Mouse (Mus musculus) macrophage (primary cell): ENCODE results near the gene Setd2. TPM values are rescaled to one million over a fixed set of nuclear protein-coding genes. Genes with fewer than 3 reads are reported as not detected.

Source experiments
- polyA plus RNA-seq: library from polyadenylated mRNA; stranded (reverse); fragments of 250-400 nt; gene quantifications from 3 replicates; pipeline ENCODE4 v1.2.4, GENCODE M21; 2018; ENCODE audit warnings: inconsistent platforms

Setd2 gene
- polyA plus RNA-seq, 1 experiment from 2014 or later = 71.6 TPM

Other genes starting within 250 kb of the Setd2 start
- gene Elp6, start 227.4 kb upstream of the Setd2 start, polyA plus RNA-seq = 1.6 to 7.4 TPM (median 4.7 TPM) in 3 replicates
- gene Scap, start 199.3 kb upstream of the Setd2 start, polyA plus RNA-seq = 19.4 to 24.3 TPM (median 20.9 TPM) in 3 replicates
- 24.2 to 31.4 TPM (median 26.4 TPM) in 3 replicates for gene Ptpn23, start 124.4 kb upstream of the Setd2 start, polyA plus RNA-seq
- gene Ngp, start 112.8 kb upstream of the Setd2 start, polyA plus RNA-seq = 2.3 to 84.1 TPM (median 17.7 TPM) in 3 replicates
- gene Klhl18, start 55.9 kb upstream of the Setd2 start, polyA plus RNA-seq = 11.4 to 20.2 TPM (median 18.7 TPM) in 3 replicates
- gene Kif9, start 55.6 kb upstream of the Setd2 start, polyA plus RNA-seq = 1.7 to 6.0 TPM (median 3.1 TPM) in 3 replicates
- gene Nradd, start 91.9 kb downstream of the Setd2 start, polyA plus RNA-seq = 0.95 to 4.3 TPM (median 2.3 TPM) in 3 replicates
- gene Nbeal2, start 121.6 kb downstream of the Setd2 start, polyA plus RNA-seq = 8.6 to 16.6 TPM (median 14.0 TPM) in 3 replicates
- 80.9 to 152 TPM (median 147 TPM) in 3 replicates for gene Ccdc12, start 123.9 kb downstream of the Setd2 start, polyA plus RNA-seq
- gene Myl3, start 209.3 kb downstream of the Setd2 start, polyA plus RNA-seq = not detected in 3 replicates
- gene Pth1r, start 214.5 kb downstream of the Setd2 start, polyA plus RNA-seq = 0.16 TPM in 1 of 3 replicates, not detected in the others